Mouse (Mus musculus): ENCODE results near the gene Npas1.

The Npas1 gene

DNA sequence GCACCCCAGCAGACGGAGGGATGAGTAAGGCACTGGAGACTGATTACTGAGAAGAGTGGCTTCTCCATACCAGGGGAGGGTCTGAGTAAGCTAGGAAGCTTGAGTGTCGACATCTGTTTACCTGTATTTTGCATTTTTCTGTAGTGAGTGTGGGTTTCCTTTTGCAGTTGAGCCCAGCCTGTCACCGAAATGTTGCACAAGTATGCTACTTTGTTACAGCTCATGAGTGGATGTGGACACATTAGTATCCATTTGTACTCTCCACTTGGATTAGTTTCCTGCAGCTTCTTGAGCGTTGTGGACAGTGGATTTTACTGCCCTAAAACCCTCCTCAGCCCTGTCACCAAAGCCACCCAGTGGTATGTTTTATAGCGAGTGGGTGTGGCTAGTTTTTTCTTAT lies 58.8 kb downstream of the Npas1 start:
- DNase-seq (ENCODE audit: low spot score in 2 of 2): no peak

DNA sequence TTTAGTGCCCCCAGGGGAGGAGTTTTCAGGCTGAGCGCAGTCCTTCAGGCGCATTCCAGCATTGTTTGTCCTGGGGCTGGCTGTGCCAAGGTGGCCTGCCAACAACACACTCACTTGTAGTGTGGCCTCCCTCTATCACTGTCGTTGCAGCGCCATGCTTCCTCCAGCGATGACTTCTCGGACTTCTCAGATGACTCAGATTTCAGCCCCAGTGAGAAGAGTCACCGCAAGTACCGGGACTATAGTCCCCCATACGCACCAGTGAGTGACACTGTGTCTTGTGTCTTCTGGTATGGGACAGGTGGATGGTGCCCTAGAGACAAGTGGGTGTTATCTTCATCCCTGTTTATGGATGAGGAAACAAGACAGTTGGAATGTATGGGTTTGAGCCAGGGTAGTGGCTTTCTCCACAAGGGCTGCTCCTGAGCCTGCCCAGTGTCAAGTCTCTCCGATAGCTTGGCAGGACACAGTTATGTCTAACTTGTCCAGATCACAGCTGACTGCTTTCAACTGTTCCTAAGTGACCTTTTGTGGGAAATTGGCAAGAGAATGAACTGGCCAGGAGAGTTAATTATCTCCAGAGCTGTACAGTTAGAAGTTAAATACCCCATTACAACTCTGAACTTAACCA lies 60.3 kb downstream of the Npas1 start:
- DNase-seq (ENCODE audit: low spot score in 2 of 2): no peak

GRCm38 (mm10) chr7:16415426-16415825 lies 62.1 kb downstream of the Npas1 start:
- DNase-seq (ENCODE audit: low spot score in 2 of 2): no peak

DNA sequence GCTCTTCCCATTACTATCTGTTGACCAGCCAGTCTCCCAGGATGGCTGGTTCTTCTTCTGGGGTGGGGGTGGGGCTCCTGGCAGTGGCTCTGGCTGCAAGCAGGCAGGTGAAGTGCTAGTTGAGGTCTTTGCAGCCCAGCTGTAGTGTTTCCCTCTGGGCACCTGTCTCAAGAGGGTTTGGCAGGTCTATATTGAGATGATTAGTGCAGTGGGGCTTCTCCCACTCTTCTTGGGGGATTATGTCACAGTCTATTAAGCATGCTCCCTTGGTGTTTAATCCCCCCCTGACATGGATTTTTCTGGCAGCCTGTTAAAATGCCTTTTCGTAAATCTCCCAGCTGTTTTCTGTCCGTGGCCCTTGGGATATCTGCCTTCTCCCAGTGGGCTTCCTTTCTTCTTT lies 64.6 kb downstream of the Npas1 start:
- DNase-seq (ENCODE audit: low spot score in 2 of 2): no peak

- no peak for DNase-seq (ENCODE audit: low spot score in 2 of 2)
These were observed 65.2 kb downstream of the Npas1 start for GRCm38 (mm10) chr7:16412220-16412896.

DNA sequence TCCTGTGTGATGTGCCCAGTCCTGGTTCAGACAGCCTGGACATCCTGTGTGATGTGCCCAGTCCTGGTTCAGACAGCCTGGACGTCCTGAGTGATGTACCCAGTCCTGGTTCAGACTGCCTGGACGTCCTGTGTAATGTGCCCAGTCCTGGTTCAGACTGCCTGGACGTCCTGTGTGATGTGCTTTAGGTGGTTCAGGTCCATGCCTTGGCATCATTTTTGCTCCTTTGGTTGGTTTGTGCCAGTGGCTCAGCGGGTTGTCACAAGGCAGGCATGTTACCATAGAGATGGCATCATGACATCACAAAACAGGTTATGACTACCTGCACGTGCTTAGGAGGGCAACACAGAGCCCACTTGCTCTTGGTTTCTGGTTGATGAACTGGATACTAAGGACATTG lies 66.4 kb downstream of the Npas1 start:
- no peak for DNase-seq (ENCODE audit: low spot score in 2 of 2)

DNA sequence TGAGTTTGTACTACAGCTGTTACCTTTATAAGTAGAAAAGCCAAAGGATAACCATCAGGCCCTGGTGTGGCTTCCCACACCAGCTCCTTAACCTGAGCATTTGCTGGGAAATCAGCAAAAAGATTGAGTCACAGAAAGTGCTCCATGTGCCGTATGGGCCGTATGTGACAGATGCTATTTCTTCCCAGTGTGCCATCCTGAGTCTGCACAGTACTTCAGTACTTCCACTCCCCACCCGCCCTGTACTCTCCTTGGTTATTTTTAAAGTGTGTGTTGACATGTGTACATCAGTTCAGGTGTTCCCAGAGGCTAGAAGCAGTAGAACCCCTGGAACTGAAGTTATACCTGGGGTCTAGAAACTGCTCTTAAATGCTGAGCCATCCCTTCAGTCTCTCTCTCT lies 70.5 kb downstream of the Npas1 start:
- no peak for DNase-seq (ENCODE audit: low spot score in 2 of 2)

All from frontal cortex, postnatal 14 days (tissue).